ENCODE assay signal across 9 mouse cellular contexts in genomic region chr15:95848493-95849064, GRCm38 (mm10). TPM values are rescaled to one million over a fixed set of nuclear protein-coding genes. Genes with fewer than 3 reads are reported as not detected.
DNase-seq lines count a peak whose midpoint lies in the region; ATAC-seq and TF ChIP-seq lines count a peak whose summit lies in the region.
"Had no signal": no experiment of that assay in that cellular context is flagged by ENCODE, and none has a peak within 500 bp of the region (broad histone marks: within the 10 kb centered on the region; RNA-seq: fewer than 3 reads in every experiment).

No protein-coding gene starts in this region.

- no peak overlapping the region for H3K4me3 ChIP-seq in midbrain, embryonic 11.5 days (ENCODE audit: low read depth, low read length)
- no peak overlapping the region for H3K4me3 ChIP-seq in midbrain, postnatal 0 days (ENCODE audit: low read depth, low read length)
- H3K4me3 ChIP-seq in limb, embryonic 13.5 days: no peak overlapping the region
- no peak overlapping the region for H3K4me3 ChIP-seq in stomach, embryonic 15.5 days (replicated peaks)

- no peaks in the 10 kb centered on the region for H3K27me3 ChIP-seq in midbrain, embryonic 11.5 days (ENCODE audit: control insufficient read depth, insufficient read depth, low read length)
- no peaks in the 10 kb centered on the region for H3K27me3 ChIP-seq in midbrain, postnatal 0 days (ENCODE audit: insufficient read depth, low read length)
- H3K27me3 ChIP-seq in limb, embryonic 13.5 days: no peaks in the 10 kb centered on the region
- no peaks in the 10 kb centered on the region for H3K27me3 ChIP-seq in stomach, embryonic 15.5 days (replicated peaks)

- no peaks in the 10 kb centered on the region for H3K36me3 ChIP-seq in midbrain, embryonic 11.5 days (ENCODE audit: control insufficient read depth, insufficient read depth, low read length)
- H3K36me3 ChIP-seq in midbrain, postnatal 0 days (ENCODE audit: insufficient read depth, low read length): no peaks in the 10 kb centered on the region
- no peaks in the 10 kb centered on the region for H3K36me3 ChIP-seq in limb, embryonic 13.5 days
- no peaks in the 10 kb centered on the region for H3K36me3 ChIP-seq in stomach, embryonic 15.5 days

- H3K4me2 ChIP-seq in midbrain, embryonic 11.5 days: no peak overlapping the region
- no peak overlapping the region for H3K4me2 ChIP-seq in midbrain, postnatal 0 days (ENCODE audit: low read depth, low read length, poor library complexity, severe bottlenecking)
- H3K4me2 ChIP-seq in limb, embryonic 13.5 days (replicated peaks): no peak overlapping the region
- no peak overlapping the region; the same call in 1 of the 2 replicates for H3K4me2 ChIP-seq in stomach, embryonic 15.5 days

- no peak for ATAC-seq in midbrain, embryonic 11.5 days (ENCODE audit: low FRiP score)
- ATAC-seq in midbrain, postnatal 0 days (ENCODE audit: low FRiP score): no peak
- ATAC-seq in limb, embryonic 13.5 days (ENCODE audit: low FRiP score, low read depth): no peak
- ATAC-seq in stomach, embryonic 15.5 days (ENCODE audit: insufficient read depth, low FRiP score, low read depth): 0 out of 2 replicates have a peak, but pooled peaks have one; percentile 29

- DNase-seq in adrenal gland, adult (ENCODE audit: inconsistent age in 2 of 2, low spot score in 1 of 2): peak; percentile 37 to 72
- DNase-seq in adrenal gland, postnatal 4 days (ENCODE audit: low spot score in 2 of 2): no peak
- DNase-seq in midbrain, embryonic 11.5 days (ENCODE audit: low spot score, missing footprints): peak; percentile 23
- no peak for DNase-seq in midbrain, postnatal 0 days (ENCODE audit: low spot score)
- no peak for DNase-seq in cerebellum, adult 8-10 months
- no peak for DNase-seq in gastrocnemius, postnatal 25 days
- DNase-seq: thymus, postnatal 14 days had no signal

- TF ChIP-seq CTCF in midbrain, postnatal 0 days (IDR thresholded peaks at IDR 0.05): no peak

- no peak overlapping the region for H3K27ac ChIP-seq in midbrain, embryonic 11.5 days (ENCODE audit: low read depth, low read length)
- no peak overlapping the region for H3K27ac ChIP-seq in midbrain, postnatal 0 days (ENCODE audit: low read depth, low read length)
- 0 out of 2 replicates have a peak overlapping the region, but pooled peaks have one; percentile 28 for H3K27ac ChIP-seq in limb, embryonic 13.5 days
- 0 out of 2 replicates have a peak overlapping the region, but pooled peaks have one; percentile 26 for H3K27ac ChIP-seq in stomach, embryonic 15.5 days

- no peaks in the 10 kb centered on the region for H3K9me3 ChIP-seq in midbrain, embryonic 11.5 days (ENCODE audit: control insufficient read depth, low read length)
- H3K9me3 ChIP-seq in midbrain, postnatal 0 days (ENCODE audit: low read length): no peaks in the 10 kb centered on the region
- H3K9me3 ChIP-seq in limb, embryonic 13.5 days: no peaks in the 10 kb centered on the region
- no peaks in the 10 kb centered on the region for H3K9me3 ChIP-seq in stomach, embryonic 15.5 days

- no peaks in the 10 kb centered on the region for H3K4me1 ChIP-seq in midbrain, embryonic 11.5 days (ENCODE audit: control insufficient read depth, insufficient read depth, low read length)
- no peaks in the 10 kb centered on the region; the same call in 1 of the 2 replicates for H3K4me1 ChIP-seq in midbrain, postnatal 0 days (ENCODE audit: insufficient read depth, low read length)
- peaks cover 51% of the 10 kb centered on the region for H3K4me1 ChIP-seq in limb, embryonic 13.5 days
- H3K4me1 ChIP-seq in stomach, embryonic 15.5 days: peaks cover 20% of the 10 kb centered on the region; the same call in 1 of the 2 replicates

- no peak overlapping the region for H3K9ac ChIP-seq in midbrain, embryonic 11.5 days (ENCODE audit: low read length)
- no peak overlapping the region for H3K9ac ChIP-seq in midbrain, postnatal 0 days (replicated peaks; ENCODE audit: low read length, poor library complexity, severe bottlenecking)
- H3K9ac ChIP-seq in limb, embryonic 13.5 days: no peak overlapping the region
- H3K9ac ChIP-seq in stomach, embryonic 15.5 days: no peak overlapping the region

- 91% methylated on average over 6 of the region's 6 CpGs for WGBS in midbrain, embryonic 11.5 days
- 58% methylated on average over 6 of the region's 6 CpGs for WGBS in midbrain, postnatal 0 days
- 67% methylated on average over 6 of the region's 6 CpGs for WGBS in limb, embryonic 13.5 days
- WGBS in stomach, embryonic 15.5 days: 63% methylated on average over 6 of the region's 6 CpGs

RNA-seq across cellular contexts. Expression of gene Ano6, which starts 57.9 kb away (rescaled TPM):
- total RNA-seq in adrenal gland, postnatal 4 days (2021): 10 to 100 TPM; 72.2 to 75.9 TPM
- 30.3 and 30.8 TPM in 2 replicates for polyA plus RNA-seq in midbrain, embryonic 11.5 days (2014; fragmentation: Nextera tagmentation; extraction: Ambion mirVana)
- 35.0 and 36.3 TPM in 2 replicates for total RNA-seq in midbrain, postnatal 0 days (2014; rRNA removed)
- 19.0 and 19.9 TPM in 2 replicates for polyA plus RNA-seq in midbrain, postnatal 0 days (2015; fragmentation: Nextera tagmentation; extraction: Ambion mirVana)
- 49.9 and 54.2 TPM in 2 replicates for polyA plus RNA-seq in limb, embryonic 13.5 days (2015; fragmentation: Nextera tagmentation; extraction: Ambion mirVana)
- polyA plus RNA-seq in stomach, embryonic 15.5 days (2015; fragmentation: Nextera tagmentation; extraction: Ambion mirVana): 37.8 and 43.3 TPM in 2 replicates
- 10 to 100 TPM; 39.5 to 39.6 TPM for total RNA-seq in gastrocnemius, postnatal 25 days (2021)

Comparison
In these comparisons a context has a peak if more than half of its experiments do, and no peak if none do; other contexts are left out.
1. DNase-seq: peak in adrenal gland, adult (2 of 2) and midbrain, embryonic 11.5 days (single experiment); none in adrenal gland, postnatal 4 days (0 of 2), midbrain, postnatal 0 days (single experiment), cerebellum, adult 8-10 months (single experiment) and gastrocnemius, postnatal 25 days (single experiment).
2. H3K27ac ChIP-seq: peak in limb, embryonic 13.5 days (single experiment) and stomach, embryonic 15.5 days (single experiment); none in midbrain, embryonic 11.5 days (single experiment) and midbrain, postnatal 0 days (single experiment).